Mouse (Mus musculus) fibroblast of lung, adult 2 months (primary cell): ENCODE measurements around the gene Atxn1l.
A peak's percentile ranks its signal among the peaks of the same experiment; 100 is the strongest.

Experiments
- DNase-seq: peaks from one replicate; pipeline ENCODE4 v3.0.0-alpha.2; 2011; ENCODE audit warnings: low read depth

The Atxn1l gene

GRCm38 (mm10) chr8:109731012-109731411 lies 6.5 kb downstream of the Atxn1l start:
- no peak for DNase-seq

DNA sequence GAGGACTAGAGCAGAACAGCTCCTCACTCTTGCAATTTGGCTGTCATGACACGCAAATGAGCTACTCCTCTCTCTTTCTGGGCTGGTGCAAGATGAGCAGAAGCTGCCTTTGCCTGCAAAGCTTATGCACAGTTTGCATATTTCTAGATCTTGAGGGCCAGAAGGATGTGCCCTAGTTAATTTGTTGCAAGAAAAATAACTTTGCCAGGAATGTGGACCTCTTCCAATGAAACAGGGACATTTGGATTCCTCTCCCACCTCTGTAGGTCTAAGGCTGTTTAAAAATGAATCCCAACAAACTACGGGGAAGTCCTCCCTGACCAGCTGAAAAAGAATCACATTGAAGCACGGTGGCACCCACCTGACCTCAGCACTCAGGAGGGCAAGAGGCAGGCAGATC lies 12.4 kb downstream of the Atxn1l start:
- no peak for DNase-seq

DNA sequence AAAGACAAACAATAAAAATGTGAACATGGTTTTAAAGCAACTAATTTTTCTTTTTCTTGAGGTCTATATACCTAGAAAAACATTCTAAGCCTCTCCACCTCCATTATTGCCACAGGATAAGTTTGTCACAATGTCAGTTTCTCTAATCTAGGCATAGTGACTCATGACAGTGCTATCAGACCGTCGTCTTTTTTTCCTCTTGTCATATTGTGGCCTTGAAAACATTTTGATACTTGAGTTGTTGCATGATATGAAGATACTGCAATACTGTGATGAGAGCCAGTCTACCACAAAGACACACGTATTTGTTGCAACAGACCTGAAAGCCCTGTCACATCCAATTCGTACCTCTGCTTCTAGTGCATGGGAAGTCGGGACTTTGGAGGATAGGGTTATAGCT lies 22.6 kb downstream of the Atxn1l start:
- no peak for DNase-seq

DNA sequence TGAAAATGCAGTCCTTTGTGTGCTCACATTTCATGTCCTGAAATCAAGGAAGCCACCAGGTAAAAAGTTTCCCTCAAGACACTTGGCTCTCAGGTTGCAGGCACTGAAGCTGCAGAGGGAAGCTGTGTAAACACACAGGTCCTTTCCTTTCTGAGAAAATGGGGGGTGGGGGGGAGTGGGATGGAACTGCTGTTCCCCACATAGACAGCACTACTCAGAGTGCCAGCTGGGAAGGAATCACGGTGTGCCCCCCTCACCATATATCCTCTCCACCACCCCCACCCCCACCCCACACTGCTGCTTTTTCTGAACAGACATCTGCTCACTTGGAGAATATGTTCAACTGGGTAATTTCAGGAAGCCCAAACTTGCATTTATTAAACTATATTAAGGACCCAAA lies 25.0 kb downstream of the Atxn1l start:
- no peak for DNase-seq

GRCm38 (mm10) chr8:109707921-109708320 lies 29.6 kb downstream of the Atxn1l start:
- DNase-seq, result no peak

GRCm38 (mm10) chr8:109706874-109707237 lies 30.7 kb downstream of the Atxn1l start:
- peak; percentile 27 for DNase-seq

DNA sequence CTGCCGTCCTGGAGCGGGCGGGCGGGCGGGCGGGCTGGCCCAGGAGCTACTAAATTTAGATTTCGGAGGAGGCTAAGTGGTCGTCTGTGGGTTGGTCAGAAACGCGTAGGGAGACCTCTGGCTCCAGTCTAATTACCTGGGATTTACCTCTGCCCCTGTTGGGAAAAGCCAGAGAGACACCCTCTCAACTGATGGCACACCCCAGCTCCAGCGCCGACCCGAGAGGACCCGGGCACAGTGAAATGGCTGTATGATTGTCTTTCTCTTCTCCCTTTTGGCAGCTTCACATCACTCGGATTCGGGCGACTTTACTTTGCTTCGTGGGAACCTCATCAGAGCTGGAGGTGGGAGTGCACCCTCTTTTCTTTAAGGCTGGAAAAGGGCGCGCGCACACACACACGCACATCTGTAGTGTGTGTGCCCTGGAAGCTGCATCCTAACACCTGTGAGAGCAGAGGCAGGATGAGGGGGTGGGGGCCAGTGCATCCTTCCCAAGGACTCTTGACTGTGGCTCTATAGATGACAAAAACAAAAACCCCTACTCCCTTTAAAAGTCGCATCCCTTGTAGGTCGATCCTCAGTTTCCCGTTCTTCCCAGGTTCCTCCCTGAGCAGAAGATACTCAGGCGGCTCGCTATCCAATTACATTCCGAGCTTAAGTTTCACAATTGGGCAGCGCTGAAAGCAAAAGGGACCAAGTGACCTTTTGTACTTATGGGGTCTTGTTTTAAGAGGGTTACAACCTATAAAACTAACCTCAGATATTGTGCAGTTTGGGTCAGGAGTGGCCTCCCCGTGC lies 31.3 kb downstream of the Atxn1l start:
- no peak for DNase-seq

GRCm38 (mm10) chr8:109705320-109706075 lies 32.0 kb downstream of the Atxn1l start, which contains the start of gene Zfp821:
TSS of gene Zfp821 (plus strand) at chr8:109705546.
- peak; percentile 46 for DNase-seq

DNA sequence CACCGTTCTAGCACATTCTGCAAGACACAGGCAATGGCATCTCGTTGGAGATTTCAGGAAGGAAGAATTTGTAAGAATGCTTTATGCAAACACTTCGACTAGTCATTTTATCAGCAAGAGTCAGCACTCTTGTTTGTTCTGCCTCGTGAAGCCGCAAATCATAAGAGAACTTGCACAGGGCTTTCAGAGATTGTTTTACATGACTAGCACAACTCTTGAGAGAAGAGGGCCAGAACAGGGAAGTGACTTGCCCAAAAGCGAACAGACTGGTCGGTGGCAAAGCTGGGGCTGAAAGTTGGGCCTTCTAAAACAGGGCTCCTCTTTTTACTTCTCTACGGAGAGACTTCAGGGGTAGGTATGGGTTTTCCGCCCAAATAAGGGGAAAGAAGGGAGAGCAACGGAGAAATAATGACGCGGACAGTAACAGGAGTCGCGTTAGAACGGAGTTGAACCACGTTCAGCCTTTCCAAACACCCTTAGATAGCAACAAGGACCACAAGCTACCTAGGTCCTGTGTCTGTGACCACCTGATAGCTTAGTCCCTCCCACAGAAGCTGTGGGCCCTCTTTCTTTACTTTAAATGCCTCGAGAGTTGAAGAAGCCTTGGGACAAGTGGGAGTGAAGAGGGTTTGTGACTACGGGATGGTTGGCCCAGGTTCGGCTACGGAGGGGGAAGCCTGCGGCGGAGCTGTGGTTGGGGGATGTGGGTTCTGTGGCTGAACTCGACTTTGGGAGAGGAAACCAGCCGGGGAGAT lies 32.8 kb downstream of the Atxn1l start:
- no peak for DNase-seq

DNA sequence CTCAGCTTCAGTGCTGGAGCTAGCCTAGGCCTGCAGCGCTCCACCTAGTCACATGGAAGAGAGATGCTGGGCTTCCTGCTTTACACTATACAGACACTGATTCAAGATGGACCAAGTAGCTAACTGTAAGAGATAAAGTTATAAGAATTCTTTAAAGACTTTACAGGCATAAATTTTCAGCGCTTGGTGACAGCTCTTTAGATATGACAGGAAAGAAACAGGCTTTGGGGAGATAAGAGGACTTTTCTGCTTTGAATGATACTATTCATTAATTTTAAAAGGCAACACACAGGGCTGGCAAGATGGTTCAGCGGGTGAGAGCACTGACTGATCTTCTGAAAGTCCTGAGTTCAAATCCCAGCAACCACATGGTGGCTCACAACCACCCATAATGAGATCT lies 39.1 kb downstream of the Atxn1l start:
- no peak for DNase-seq

- DNase-seq, result no peak
Observed at GRCm38 (mm10) chr8:109697754-109698153, 39.8 kb downstream of the Atxn1l start.

DNA sequence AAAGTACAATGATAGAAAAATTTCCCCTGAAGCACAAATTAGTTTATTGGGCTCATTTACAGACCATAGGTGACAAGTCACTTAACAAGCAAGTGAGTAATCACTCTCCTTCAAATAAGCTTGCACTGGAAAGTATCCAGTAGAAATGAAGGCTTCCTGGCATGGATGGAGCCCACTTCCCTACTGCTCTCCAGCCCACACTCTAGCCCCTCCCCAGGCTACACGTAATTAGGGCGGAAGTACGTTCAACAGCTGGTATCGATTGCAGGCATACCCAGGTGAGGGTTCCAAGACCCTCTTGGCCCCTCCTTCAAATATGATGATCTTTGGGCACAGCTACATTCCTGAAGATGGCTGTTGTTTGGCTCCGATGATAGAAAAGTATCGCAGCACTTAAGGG lies 43.4 kb downstream of the Atxn1l start:
- DNase-seq, result peak; percentile 11

- peak; percentile 97 for DNase-seq
Observed at GRCm38 (mm10) chr8:109693146-109693900, 44.2 kb downstream of the Atxn1l start, which contains the start of gene Ist1. TSS of gene Ist1 (minus strand) at chr8:109693260.

DNA sequence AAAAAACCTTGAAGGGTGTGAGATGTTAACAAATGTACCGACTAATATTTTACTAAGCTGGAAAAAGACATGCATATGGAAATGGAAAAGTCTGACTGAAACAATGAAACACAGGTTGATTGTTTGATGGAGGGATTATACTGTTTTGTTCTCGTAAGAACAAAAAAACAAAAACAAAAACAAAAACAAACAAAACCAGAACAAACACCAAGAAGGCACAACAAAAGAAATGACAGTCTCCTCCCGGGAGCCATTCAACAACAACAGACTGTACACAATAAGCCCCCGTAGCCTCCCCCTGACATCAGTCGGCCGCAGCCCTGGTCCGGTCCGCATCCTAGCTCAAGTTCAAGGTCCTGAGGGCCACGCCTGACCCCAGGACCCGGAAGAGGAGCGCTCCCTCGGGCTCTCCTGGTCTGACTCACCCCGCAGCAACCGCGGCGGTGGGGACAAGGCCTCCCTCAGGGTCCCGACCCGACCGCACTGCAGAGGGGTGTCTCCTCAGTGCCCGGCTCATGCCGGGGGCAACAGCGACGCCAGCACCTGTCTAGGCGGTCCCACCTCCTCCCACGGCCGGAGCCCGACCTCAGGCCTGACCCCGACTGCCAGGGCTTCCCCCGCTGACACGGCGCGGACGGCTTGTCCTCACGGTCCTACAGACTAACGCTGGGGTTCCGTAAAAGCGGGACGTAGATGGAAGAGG lies 44.9 kb downstream of the Atxn1l start:
- peak; percentile 10 for DNase-seq

DNA sequence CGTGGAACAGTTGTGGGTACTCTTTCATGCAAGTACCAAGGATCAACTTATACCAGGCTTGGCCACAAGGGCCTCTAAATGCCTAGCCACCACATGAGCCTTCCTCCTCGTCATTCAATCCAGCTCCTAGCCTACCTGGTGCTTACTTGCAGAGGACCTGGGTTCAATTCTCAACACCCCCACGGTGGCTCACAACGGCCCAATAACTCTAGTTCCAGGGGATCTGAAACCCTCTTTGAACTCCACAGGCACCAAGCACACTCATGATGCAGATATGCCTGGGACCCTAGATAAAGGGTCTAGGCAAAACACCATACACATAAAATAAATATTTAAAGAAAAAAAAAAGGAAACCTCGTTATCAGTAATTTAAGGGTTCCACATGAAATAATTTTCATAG lies 45.8 kb downstream of the Atxn1l start:
- no peak for DNase-seq

DNA sequence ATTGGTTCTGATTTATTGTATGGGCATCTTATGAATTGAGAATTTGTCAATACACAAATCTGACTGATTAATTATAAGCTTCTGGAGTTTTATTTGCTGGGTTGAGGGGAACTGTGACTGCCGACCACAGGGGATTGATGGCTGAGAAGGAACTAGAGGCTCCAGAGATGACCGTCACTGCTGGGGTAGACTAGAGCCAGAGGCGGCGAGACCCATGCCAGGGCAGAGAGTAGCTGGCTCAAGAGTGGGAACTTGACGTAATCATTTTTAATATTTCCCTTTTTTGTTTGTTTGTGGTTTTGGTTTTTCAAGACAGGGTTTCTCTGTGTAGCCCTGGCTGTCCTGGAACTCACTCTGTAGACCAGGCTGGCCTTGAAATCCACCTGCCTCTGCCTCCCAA lies 50.3 kb downstream of the Atxn1l start:
- DNase-seq, result no peak

DNA sequence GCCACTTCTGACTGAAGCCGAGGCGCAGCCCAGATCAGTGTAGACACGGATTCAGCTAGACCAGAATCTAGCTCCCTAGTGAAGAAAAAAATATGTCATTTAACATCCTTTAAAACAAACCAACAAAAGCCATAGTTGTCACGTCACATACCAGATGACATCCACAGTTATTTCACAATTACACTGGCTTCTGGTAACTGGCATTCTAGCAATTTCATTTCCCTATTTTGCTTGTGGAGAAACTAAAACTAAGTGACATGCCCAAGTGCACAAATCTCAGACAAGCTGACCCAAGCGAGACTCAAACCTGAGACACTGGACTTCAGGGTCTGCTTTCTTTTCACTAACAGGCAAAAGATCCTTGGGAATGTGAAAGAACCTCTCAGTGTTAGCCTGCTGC lies 55.4 kb downstream of the Atxn1l start:
- DNase-seq, result no peak

GRCm38 (mm10) chr8:109681535-109681934 lies 56.0 kb downstream of the Atxn1l start:
- no peak for DNase-seq
